Mouse (Mus musculus) heart, postnatal 0 days (tissue): ENCODE results near the gene Ptgr1.

Experiments used
- CTCF ChIP-seq: IDR thresholded peaks from 2 replicates; pipeline ENCODE4 v1.5.1; 2016; ENCODE audit warnings: antibody characterized with exemption, control low read depth, low read depth
- EP300 ChIP-seq: IDR thresholded peaks from 2 replicates; pipeline ENCODE4 v1.6.1; 2016; ENCODE audit warnings: antibody characterized with exemption, low read depth

DNA sequence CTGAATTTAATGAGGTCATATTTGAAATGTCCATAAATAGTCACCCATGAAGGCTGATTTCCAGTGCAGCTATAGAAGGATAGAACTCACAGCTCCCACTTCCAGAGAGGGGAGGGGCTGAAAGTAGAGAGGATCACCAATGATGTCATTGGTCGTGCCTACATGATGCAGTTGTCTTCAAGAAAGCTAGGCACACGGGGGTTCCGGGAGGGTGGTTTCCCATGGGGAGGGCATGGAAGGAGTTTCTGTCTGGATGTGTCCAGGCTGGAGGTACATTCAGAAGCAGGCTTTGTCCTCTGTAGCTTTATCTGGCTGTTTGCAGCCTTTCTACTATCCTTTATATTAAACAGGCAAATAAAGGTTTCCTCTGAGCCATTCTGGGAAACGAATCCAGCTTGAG lies 38.5 kb downstream of the Ptgr1 start:
- TF ChIP-seq CTCF (no peak), EP300 (no peak)
